Mouse (Mus musculus) cortical plate, adult 2 months (tissue): ENCODE measurements around the gene Wipf3.

Experiments
- CTCF ChIP-seq: fragments of 200-500 bp; IDR thresholded peaks from 2 replicates; pipeline ENCODE4 v1.5.1; 2011; ENCODE audit warnings: mild to moderate bottlenecking, control low read depth, low read length; ENCODE audit not compliant: insufficient read depth; ENCODE audit errors: extremely low read depth
- POLR2A ChIP-seq: fragments of 200-500 bp; IDR thresholded peaks from 2 replicates; pipeline ENCODE4 v1.6.1; 2011; ENCODE audit warnings: mild to moderate bottlenecking, low read length, control low read depth; ENCODE audit not compliant: insufficient read depth; ENCODE audit errors: extremely low read depth

DNA sequence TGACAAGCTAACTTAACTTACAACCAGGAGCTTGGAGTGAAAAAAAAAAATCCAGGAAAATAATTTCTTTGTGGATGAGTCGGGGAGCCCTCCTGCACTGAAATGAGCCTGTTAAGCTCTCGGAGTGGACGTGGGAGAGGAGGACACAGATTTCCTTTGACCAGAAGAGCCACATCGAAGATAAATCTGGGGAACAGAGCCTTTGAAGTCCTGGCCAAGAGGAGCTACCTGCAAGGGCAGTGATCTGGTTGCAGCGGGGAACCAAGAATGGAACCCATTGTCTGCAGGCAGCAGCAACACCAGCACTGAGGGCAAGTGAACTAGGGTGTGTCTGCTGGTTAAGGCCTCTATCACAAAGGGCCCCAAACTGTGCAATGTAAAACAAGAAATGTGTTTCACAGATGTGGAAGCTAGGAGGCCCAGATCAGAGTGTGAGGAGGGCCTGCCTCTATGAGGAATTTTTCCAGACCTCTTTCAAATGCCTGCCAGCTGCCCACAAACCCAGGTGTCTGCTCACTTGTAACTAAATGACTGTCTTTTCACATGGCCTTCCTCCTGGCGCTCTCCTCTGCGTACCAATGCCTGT lies 40.6 kb upstream of the Wipf3 start:
- TF ChIP-seq CTCF (no peak), POLR2A (no peak)
